Mouse (Mus musculus) stomach, adult 2 months (tissue): Measurements from ENCODE around the gene Amelx. TPM values are rescaled to one million over a fixed set of nuclear protein-coding genes. Genes with fewer than 3 reads are reported as not detected.

Experiments used
- polyA plus RNA-seq: library from polyadenylated mRNA; depleted of rRNA; stranded (reverse); fragments of >200 nt; gene quantifications from 2 replicates; pipeline ENCODE4 v1.2.3, GENCODE M21; 2012; rRNA removed

The Amelx gene
- polyA plus RNA-seq: not detected in 2 replicates

GRCm38 (mm10) chrX:169187100-169187499 is at the start of gene Amelx:
Gene Amelx, minus strand, starts transcription at chrX:169187200.

Other genes starting within 250 kb of the Amelx start
- gene Hccs, start 133.2 kb upstream of the Amelx start, polyA plus RNA-seq: 2.6 and 3.2 TPM in 2 replicates